Mouse (Mus musculus) stomach, postnatal 0 days (tissue): Measurements from ENCODE around the gene Dnajc11.

Experiments
- CTCF ChIP-seq: IDR thresholded peaks from 2 replicates; pipeline ENCODE4 v1.5.1; 2016; ENCODE audit warnings: antibody characterized with exemption, low read depth, mild to moderate bottlenecking, moderate library complexity
- EP300 ChIP-seq: optimal IDR thresholded peaks from 2 replicates; pipeline ENCODE3; 2016; ENCODE audit warnings: antibody characterized with exemption

- no peak for TF ChIP-seq CTCF
- TF ChIP-seq EP300 = no peak
Observed at GRCm38 (mm10) chr4:152022506-152022905, 89.0 kb downstream of the Dnajc11 start.
